Mouse (Mus musculus) cerebellum, adult 2 months (tissue): ENCODE results near the gene Tgm2.

Experiments used
- CTCF ChIP-seq: fragments of 200-500 bp; IDR thresholded peaks from 2 replicates; pipeline ENCODE4 v1.5.1; 2011; ENCODE audit warnings: low read depth, mild to moderate bottlenecking, control low read depth, low read length, moderate library complexity, borderline replicate concordance; ENCODE audit not compliant: insufficient read depth
- POLR2A ChIP-seq: fragments of 200-500 bp; IDR thresholded peaks from 2 replicates; pipeline ENCODE4 v1.6.1; 2011; ENCODE audit warnings: low read length, control low read depth, borderline replicate concordance; ENCODE audit not compliant: insufficient read depth

DNA sequence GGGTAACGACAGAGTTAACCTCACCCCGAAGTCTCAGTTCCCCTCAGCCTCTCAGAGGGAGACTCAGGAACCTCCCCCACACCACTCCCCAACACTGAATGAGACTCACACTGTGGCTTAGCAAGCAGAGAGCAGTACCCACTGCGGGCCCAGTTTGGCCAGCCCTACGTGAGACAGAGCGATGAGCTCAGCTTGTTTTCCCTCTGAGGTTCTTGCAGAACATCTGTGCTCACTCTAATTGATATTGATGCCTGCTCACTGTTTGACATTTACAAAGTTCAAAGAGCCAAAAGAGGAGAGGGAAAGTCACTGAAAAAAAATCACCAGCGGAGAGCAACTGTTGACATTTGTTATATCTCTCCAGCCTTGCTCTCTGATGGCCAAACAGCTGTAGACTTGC lies 15.5 kb upstream of the Tgm2 start:
- TF ChIP-seq CTCF = no peak
- TF ChIP-seq POLR2A = no peak
